Mouse (Mus musculus) kidney, postnatal 25 days (tissue): ENCODE results near the gene Ifnl3.
A peak's percentile ranks its signal among the peaks of the same experiment; 100 is the strongest.
"Not testable (repeated sequence)": the region's sequence is repeated elsewhere in the genome, so short reads cannot be mapped to it uniquely, and the experiment has no call there.

ENCODE experiments used
- DNase-seq, 2 experiments: peaks; one replicate each; pipeline ENCODE4 v3.0.0; 2021; ENCODE audit warnings: mixed read lengths in 2 of 2

Ifnl3 gene

GRCm38 (mm10) chr7:28522536-28522935 lies at the start of gene Ifnl3:
Ifnl3 (plus strand) TSS chr7:28522836.
- not testable (repeated sequence) for DNase-seq

- DNase-seq = no peak
These were observed 46.4 kb upstream of the Ifnl3 start for GRCm38 (mm10) chr7:28476191-28476590.

- DNase-seq = no peak
These were observed 45.3 kb upstream of the Ifnl3 start for GRCm38 (mm10) chr7:28477363-28477762.

- peak in 1 of 2 experiments; percentile 11 for DNase-seq
These were observed 43.8 kb upstream of the Ifnl3 start for GRCm38 (mm10) chr7:28478854-28479253.

GRCm38 (mm10) chr7:28482854-28483253 lies 39.8 kb upstream of the Ifnl3 start:
- DNase-seq = no peak

- DNase-seq = no peak
These were observed 38.4 kb upstream of the Ifnl3 start for GRCm38 (mm10) chr7:28484192-28484591.

GRCm38 (mm10) chr7:28488030-28488491 lies 34.6 kb upstream of the Ifnl3 start:
- DNase-seq = peak; percentile 39 to 65

GRCm38 (mm10) chr7:28490410-28490809 lies 32.2 kb upstream of the Ifnl3 start:
- peak; percentile 84 to 90 for DNase-seq

- peak in 1 of 2 experiments; percentile 5 for DNase-seq
These were observed 31.7 kb upstream of the Ifnl3 start for GRCm38 (mm10) chr7:28490903-28491302.

- DNase-seq = no peak
These were observed 30.3 kb upstream of the Ifnl3 start for GRCm38 (mm10) chr7:28492310-28492709.

GRCm38 (mm10) chr7:28495426-28495825 lies 27.2 kb upstream of the Ifnl3 start:
- DNase-seq = no peak

GRCm38 (mm10) chr7:28505585-28505984 lies 17.1 kb upstream of the Ifnl3 start:
- DNase-seq = peak in 1 of 2 experiments; percentile 13

GRCm38 (mm10) chr7:28509121-28509520 lies 13.5 kb upstream of the Ifnl3 start:
- not testable (repeated sequence) for DNase-seq

GRCm38 (mm10) chr7:28510405-28510974 lies 12.1 kb upstream of the Ifnl3 start, which contains the start of gene Ifnl2:
Ifnl2 (minus strand) TSS chr7:28510455.
- DNase-seq = not testable (repeated sequence)

GRCm38 (mm10) chr7:28511441-28511840 lies 11.2 kb upstream of the Ifnl3 start:
- DNase-seq = no peak

GRCm38 (mm10) chr7:28527922-28528719 lies 5.5 kb downstream of the Ifnl3 start:
- DNase-seq = peak; percentile 91

GRCm38 (mm10) chr7:28532005-28532404 lies 9.4 kb downstream of the Ifnl3 start:
- no peak for DNase-seq

GRCm38 (mm10) chr7:28538886-28539285 lies 16.2 kb downstream of the Ifnl3 start:
- DNase-seq = not testable (repeated sequence)

GRCm38 (mm10) chr7:28540526-28540925 lies 17.9 kb downstream of the Ifnl3 start, which contains the start of gene Sycn:
Sycn (plus strand) TSS chr7:28540885.
- peak in 1 of 2 experiments; percentile 22 for DNase-seq

- peak; percentile 60 to 85 for DNase-seq
These were observed 21.5 kb downstream of the Ifnl3 start for GRCm38 (mm10) chr7:28544051-28544601.

- DNase-seq = peak; percentile 54 to 74
These were observed 22.6 kb downstream of the Ifnl3 start for GRCm38 (mm10) chr7:28545048-28545890.

GRCm38 (mm10) chr7:28545891-28546210 lies 23.2 kb downstream of the Ifnl3 start:
- DNase-seq = peak in 1 of 2 experiments; percentile 22

- peak in 1 of 2 experiments; percentile 28 for DNase-seq
These were observed 24.0 kb downstream of the Ifnl3 start for GRCm38 (mm10) chr7:28546649-28547048.
